Mouse (Mus musculus) limb, embryonic 12.5 days (tissue): ENCODE results near the gene Gm5447. TPM values are rescaled to one million over a fixed set of nuclear protein-coding genes. Genes with fewer than 3 reads are reported as not detected.

ENCODE experiments used
- ATAC-seq: fragments of 200-750 bp; cut with Nextera tagmentation; 2 replicates; pipeline ENCODE4 v1.8.0; 2017; ENCODE audit warnings: low read depth, moderate TSS enrichment; ENCODE audit not compliant: insufficient number of reproducible peaks, insufficient read depth, low FRiP score, low TSS enrichment
- H3K27ac ChIP-seq: fragments of 300-500 bp; sonication (generic); 2 replicates; pipeline ENCODE4 v1.5.1; 2016; ENCODE audit warnings: mild to moderate bottlenecking, moderate library complexity
- H3K27me3 ChIP-seq: fragments of 300-500 bp; sonication (generic); 2 replicates; pipeline ENCODE4 v1.6.1; 2016; ENCODE audit warnings: mild to moderate bottlenecking, moderate library complexity
- H3K36me3 ChIP-seq: fragments of 300-500 bp; sonication (generic); 2 replicates; pipeline ENCODE4 v1.6.1; 2016; ENCODE audit warnings: mild to moderate bottlenecking, moderate library complexity
- H3K4me1 ChIP-seq: fragments of 300-500 bp; sonication (generic); replicated peaks from 2 replicates; pipeline ENCODE4 v1.6.1; 2016
- H3K4me2 ChIP-seq: fragments of 300-500 bp; sonication (generic); 2 replicates; pipeline ENCODE4 v1.6.1; 2016; ENCODE audit warnings: mild to moderate bottlenecking, moderate library complexity
- H3K4me3 ChIP-seq: fragments of 300-500 bp; sonication (generic); replicated peaks from 2 replicates; pipeline ENCODE4 v1.5.1; 2016; ENCODE audit warnings: mild to moderate bottlenecking
- H3K9ac ChIP-seq: fragments of 300-500 bp; sonication (generic); replicated peaks from 2 replicates; pipeline ENCODE4 v1.6.1; 2016; ENCODE audit warnings: mild to moderate bottlenecking, moderate library complexity
- H3K9me3 ChIP-seq: fragments of 300-500 bp; sonication (generic); 2 replicates; pipeline ENCODE4 v1.6.1; 2016; ENCODE audit warnings: mild to moderate bottlenecking, moderate library complexity
- WGBS: fragments of 180-500 bp; shearing (Covaris S2); methylation state at CpG from one replicate; pipeline ENCODE4 v1.1.7; 2016; 5-methylcytosine and 5-hydroxymethylcytosine counted together
- polyA plus RNA-seq: library from polyadenylated mRNA; unstranded; fragments of >200 nt; fragmentation: Nextera tagmentation; extraction: Ambion mirVana; gene quantifications from 2 replicates; pipeline ENCODE4 v1.2.1, GENCODE M21; 2016

Gene Gm5447
- polyA plus RNA-seq: 0.12 and 0.30 TPM in 2 replicates

DNA sequence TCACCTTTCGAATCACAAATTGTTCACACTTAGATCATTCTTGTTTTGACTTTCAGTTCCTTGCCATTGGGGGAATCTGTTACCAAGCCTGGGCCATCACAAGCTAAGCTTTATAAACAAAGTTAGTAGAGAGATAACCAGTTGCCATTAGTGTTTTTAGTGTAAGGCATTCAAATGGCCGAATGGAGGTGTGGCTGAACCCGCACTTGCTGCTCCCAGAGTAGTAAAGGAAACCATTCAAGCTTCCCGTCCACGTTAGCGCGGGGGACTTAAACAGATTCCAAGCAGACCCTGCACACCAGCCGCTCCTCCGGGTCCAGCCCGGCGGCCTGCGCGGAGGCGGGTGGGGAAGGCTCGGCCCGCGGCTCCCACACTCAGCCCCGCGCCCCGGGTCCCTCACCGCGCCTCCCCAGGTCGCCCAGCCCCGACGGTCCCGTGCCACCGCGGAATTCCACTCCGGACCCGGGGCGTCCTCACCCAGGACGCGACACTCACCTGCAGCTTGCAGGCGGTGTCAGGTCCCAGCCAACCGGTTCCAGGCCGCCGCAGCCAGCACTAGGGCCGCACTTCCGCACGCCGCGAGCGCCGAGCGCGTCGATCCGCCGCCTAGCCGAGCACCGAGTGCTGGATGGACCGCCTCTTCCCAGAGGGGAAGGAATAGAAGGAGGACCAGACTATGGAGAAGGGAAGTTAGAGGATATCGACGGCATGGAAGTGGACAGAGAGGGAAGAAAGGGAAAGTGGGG, at the start of gene Gm5447, which contains the start of gene Exoc2:
TSS of gene Gm5447 (plus strand) at position 704 of the 746 bp plus-strand sequence.
TSS of gene Exoc2 (minus strand) at position 593 of the 746 bp plus-strand sequence.
- ATAC-seq: peak; percentile 92
- H3K4me2 ChIP-seq: peak within 1 kb of the TSS; percentile 64
- H3K4me1 ChIP-seq: peaks cover 7% of the 10 kb centered on the region; the same call in 1 of the 2 replicates
- H3K4me3 ChIP-seq: peak within 1 kb of the TSS; percentile 86
- H3K9ac ChIP-seq: peak within 1 kb of the TSS; percentile 90
- no peaks in the 10 kb centered on the region for H3K36me3 ChIP-seq
- no peaks in the 10 kb centered on the region for H3K9me3 ChIP-seq
- peaks cover 3% of the 10 kb centered on the region; the same call in 1 of the 2 replicates for H3K27me3 ChIP-seq
- H3K27ac ChIP-seq: peak within 1 kb of the TSS; percentile 87
- under 1% methylated on average over 54 of the region's 54 CpGs for WGBS

DNA sequence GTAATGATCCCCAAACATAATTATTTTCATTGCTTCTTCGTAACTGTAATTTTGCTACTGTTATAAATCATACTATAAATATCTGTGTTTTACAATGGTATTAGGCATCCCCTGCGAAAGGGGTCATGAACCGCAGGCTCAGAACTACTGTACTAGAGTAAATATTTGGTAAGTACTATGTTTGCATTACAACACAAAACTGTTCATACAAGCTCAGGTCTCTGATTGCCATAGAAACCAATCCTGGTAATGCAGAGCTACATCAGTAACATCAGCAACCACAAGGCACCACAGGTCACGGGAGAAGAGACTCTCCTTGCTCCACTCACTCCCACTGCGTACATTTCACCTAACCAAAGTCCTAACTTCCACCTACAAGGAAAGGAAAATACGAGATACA, 49.7 kb upstream of the Gm5447 start:
- Histone ChIP-seq H3K4me1 (no peaks in the 10 kb centered on the region), H3K4me3 (no peak overlapping the region), H3K9ac (no peak overlapping the region), H3K9me3 (no peaks in the 10 kb centered on the region), H3K36me3 (peaks cover 11% of the 10 kb centered on the region; the same call in 1 of the 2 replicates), H3K27ac (no peak overlapping the region), H3K27me3 (peaks cover 10% of the 10 kb centered on the region; the same call in 1 of the 2 replicates), H3K4me2 (no peak overlapping the region)
- 92% methylated on average over 6 of the region's 6 CpGs for WGBS
- no peak for ATAC-seq

DNA sequence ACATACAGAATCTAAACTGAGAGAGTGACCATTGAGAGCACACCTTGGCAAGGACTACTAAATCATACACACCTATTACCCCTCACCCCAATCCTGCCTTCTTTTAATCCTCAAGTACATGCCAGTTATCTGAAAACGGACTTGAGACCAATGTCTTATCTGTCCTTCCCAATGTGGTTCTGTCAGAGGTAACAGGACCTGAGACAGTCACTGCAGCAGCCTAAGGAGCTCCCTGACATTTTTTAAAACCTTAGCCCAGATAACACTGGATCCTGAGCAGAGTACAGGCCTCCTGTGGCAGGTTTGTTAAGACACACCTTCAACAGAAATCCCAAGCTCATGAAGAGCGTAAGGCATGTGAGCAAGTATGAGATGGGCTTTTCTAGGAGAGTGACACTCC, 44.9 kb upstream of the Gm5447 start:
- H3K27ac ChIP-seq: no peak overlapping the region
- no peak for ATAC-seq
- H3K27me3 ChIP-seq: peaks cover 22% of the 10 kb centered on the region; the same call in 1 of the 2 replicates
- H3K9me3 ChIP-seq: no peaks in the 10 kb centered on the region
- H3K4me3 ChIP-seq: no peak overlapping the region
- H3K4me1 ChIP-seq: peaks cover 14% of the 10 kb centered on the region; the same call in 1 of the 2 replicates
- H3K4me2 ChIP-seq: no peak overlapping the region
- H3K9ac ChIP-seq: no peak overlapping the region
- peaks cover 11% of the 10 kb centered on the region; the same call in 1 of the 2 replicates for H3K36me3 ChIP-seq
- 84% methylated on average over 2 of the region's 2 CpGs for WGBS

DNA sequence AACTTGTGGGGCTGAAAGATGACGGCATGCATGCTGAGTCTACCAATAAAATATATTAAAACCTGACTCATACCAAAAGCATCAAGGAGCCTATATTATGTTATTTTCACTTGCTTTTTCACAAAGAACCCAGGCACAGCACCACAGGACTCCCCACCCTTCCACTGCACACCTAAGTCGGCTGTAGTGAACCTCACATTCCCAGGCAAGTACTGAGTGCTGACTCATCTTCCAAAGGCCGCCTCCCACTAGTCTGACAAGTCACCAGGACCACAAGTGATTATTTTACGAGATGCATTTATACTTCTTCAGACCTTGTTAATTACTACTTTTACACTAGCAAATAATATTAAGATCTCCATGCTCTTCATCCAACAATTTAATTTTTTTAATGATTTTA, 42.4 kb upstream of the Gm5447 start:
- Histone ChIP-seq H3K4me3 (no peak overlapping the region), H3K4me2 (no peak overlapping the region), H3K27me3 (peaks cover 24% of the 10 kb centered on the region; the same call in 1 of the 2 replicates), H3K9ac (no peak overlapping the region), H3K4me1 (peaks cover 14% of the 10 kb centered on the region; the same call in 1 of the 2 replicates), H3K36me3 (peaks cover 5% of the 10 kb centered on the region; the same call in 1 of the 2 replicates), H3K9me3 (no peaks in the 10 kb centered on the region), H3K27ac (no peak overlapping the region)
- no peak for ATAC-seq
- 40% methylated on average over 4 of the region's 4 CpGs for WGBS

DNA sequence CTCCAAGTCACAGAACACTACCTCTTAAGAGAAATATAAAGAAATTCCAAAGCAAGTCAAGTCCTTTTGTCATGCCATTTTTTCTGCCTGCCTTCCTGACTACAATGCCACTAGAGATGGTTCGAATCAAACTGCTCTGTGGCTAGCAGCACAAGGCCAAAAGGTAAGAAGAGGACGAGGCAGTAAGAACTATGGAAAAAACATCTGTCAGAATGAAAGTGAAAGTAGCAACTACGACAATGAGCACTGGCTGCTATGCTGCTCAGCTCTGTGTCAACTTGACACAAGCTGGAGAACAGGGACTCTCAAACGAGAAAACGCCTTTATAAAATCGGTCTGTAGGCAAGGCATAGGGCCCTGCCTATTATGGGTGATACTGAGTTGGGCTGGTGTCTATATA, 41.0 kb upstream of the Gm5447 start:
- peaks cover 14% of the 10 kb centered on the region; the same call in 1 of the 2 replicates for H3K4me1 ChIP-seq
- no peaks in the 10 kb centered on the region for H3K9me3 ChIP-seq
- H3K4me2 ChIP-seq: no peak overlapping the region
- H3K36me3 ChIP-seq: peaks cover 11% of the 10 kb centered on the region; the same call in 1 of the 2 replicates
- 81% methylated on average over 6 of the region's 6 CpGs for WGBS
- H3K4me3 ChIP-seq: no peak overlapping the region
- peaks cover 22% of the 10 kb centered on the region; the same call in 1 of the 2 replicates for H3K27me3 ChIP-seq
- H3K27ac ChIP-seq: no peak overlapping the region
- no peak for ATAC-seq
- H3K9ac ChIP-seq: no peak overlapping the region

DNA sequence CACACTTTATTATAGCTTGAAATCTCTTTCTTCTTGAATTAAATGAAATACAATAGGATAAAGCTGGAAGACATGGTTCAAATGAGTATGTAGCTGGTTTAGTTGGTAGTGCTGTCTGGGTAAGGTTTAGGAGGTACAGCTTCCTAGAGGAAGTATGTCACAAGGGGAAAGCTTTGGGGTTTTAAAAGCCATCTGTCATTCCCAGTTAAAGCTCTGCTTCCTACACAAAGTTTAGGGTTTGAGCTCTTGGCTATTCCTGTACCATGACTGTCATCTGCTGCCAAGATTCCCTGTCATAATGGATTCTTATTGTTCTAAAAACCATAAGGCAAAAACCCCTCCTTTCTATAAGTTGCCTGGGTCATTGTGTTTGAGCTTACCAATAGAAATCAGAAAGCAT, 28.2 kb upstream of the Gm5447 start:
- Histone ChIP-seq H3K27ac (no peak overlapping the region), H3K27me3 (no peaks in the 10 kb centered on the region), H3K9ac (no peak overlapping the region), H3K4me3 (no peak overlapping the region), H3K4me1 (no peaks in the 10 kb centered on the region), H3K4me2 (no peak overlapping the region), H3K9me3 (no peaks in the 10 kb centered on the region), H3K36me3 (no peaks in the 10 kb centered on the region)
- ATAC-seq: no peak

DNA sequence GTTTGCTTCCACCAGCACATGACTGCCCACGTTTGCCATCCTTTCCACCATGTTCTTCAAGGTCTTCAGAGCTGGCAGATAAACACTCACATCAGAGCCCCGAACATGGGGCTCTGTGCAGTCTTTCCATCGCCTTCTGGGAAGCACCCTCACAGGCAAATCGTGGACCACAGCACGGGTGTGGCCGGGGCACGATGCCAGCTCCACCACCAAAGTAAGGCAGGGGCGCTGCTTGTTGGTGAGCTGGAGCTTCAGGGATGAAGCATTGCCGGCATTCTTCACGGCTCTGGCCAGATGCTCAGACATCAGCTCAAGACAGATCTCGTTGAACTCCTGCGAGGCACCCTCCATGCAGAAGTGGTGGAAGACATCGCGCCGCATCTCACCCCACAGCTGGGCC, 26.9 kb upstream of the Gm5447 start:
- no peak for ATAC-seq
- Histone ChIP-seq H3K9ac (no peak overlapping the region), H3K4me1 (no peaks in the 10 kb centered on the region), H3K27ac (no peak overlapping the region), H3K27me3 (no peaks in the 10 kb centered on the region), H3K9me3 (no peaks in the 10 kb centered on the region), H3K4me3 (no peak overlapping the region), H3K4me2 (no peak overlapping the region), H3K36me3 (no peaks in the 10 kb centered on the region)
- 94% methylated on average over 15 of the region's 15 CpGs for WGBS

DNA sequence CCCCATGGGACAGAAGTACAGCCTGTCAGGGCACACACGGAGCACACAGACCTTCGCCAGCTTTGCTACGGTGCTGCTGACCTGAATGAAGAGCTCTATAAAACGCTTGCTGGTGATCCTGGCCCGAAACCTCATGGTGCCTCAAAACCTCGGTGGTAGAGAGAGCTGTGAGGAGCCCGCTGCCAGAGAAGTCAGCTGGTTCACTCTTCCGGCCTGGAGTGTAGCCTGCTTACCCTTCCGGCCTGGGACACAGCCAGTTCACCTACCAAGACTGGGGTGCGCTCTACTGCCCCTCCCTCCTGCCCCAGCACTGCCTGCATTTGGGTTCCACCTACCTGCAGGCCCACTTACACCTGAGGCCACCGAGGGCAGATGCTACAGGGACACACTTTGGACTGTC, 26.5 kb upstream of the Gm5447 start, which contains the start of gene Hus1b:
TSS of gene Hus1b (minus strand) at position 220 of the 400 bp plus-strand sequence.
- ATAC-seq: no peak
- Histone ChIP-seq H3K9ac (no peak within 1 kb of the TSS), H3K9me3 (no peaks in the 10 kb centered on the region), H3K27ac (no peak within 1 kb of the TSS), H3K4me1 (no peaks in the 10 kb centered on the region), H3K4me2 (no peak within 1 kb of the TSS), H3K4me3 (no peak within 1 kb of the TSS), H3K36me3 (no peaks in the 10 kb centered on the region), H3K27me3 (no peaks in the 10 kb centered on the region)
- WGBS: 89% methylated on average over 11 of the region's 11 CpGs

DNA sequence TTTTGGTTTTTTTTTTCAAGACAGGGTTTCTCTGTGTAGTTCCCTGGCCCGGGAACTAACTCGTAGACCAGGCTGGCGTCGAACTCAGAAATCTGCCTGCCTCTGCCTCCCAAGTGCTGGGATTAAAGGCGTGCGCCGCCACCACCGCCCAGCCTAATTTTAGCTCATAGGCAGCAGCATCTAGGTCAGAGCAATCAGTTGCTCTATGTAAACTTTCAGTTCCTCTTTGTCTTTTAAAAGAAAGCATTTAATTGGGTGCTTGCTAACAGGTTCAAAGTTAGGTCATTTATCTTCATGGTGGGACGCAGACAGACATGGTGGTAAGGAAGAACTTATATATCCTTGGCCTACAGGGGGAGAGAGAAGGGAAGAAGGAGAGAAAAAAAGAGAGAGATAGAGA, 24.8 kb upstream of the Gm5447 start:
- H3K4me3 ChIP-seq: no peak overlapping the region
- H3K9me3 ChIP-seq: no peaks in the 10 kb centered on the region
- no peak overlapping the region for H3K4me2 ChIP-seq
- no peak overlapping the region for H3K27ac ChIP-seq
- ATAC-seq: no peak
- no peaks in the 10 kb centered on the region for H3K27me3 ChIP-seq
- no peak overlapping the region for H3K9ac ChIP-seq
- no peaks in the 10 kb centered on the region for H3K36me3 ChIP-seq
- no peaks in the 10 kb centered on the region for H3K4me1 ChIP-seq
- WGBS: 98% methylated on average over 9 of the region's 9 CpGs

DNA sequence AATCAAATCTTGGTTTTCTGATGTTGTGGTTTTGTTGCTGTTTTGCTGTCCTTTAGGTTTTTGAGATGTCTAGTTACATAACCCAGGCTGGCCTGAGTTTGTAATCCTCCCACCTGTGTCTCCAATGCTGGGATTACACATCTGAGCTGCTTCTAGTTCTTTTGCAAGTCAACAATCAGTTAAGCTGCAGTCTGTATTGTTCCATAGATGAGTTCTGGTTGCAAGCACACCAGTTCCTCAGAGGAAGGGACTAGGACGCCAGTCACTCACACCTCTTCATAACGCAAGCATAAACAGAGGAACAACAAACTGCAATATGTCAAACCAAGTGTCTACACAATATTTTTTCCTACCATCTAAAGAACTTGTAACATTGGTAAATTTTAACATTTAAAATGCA, 22.0 kb upstream of the Gm5447 start:
- Histone ChIP-seq H3K27ac (no peak overlapping the region), H3K4me2 (no peak overlapping the region), H3K4me3 (no peak overlapping the region), H3K27me3 (no peaks in the 10 kb centered on the region), H3K9me3 (peaks cover 4% of the 10 kb centered on the region; the same call in 1 of the 2 replicates), H3K36me3 (no peaks in the 10 kb centered on the region), H3K4me1 (no peaks in the 10 kb centered on the region), H3K9ac (no peak overlapping the region)
- ATAC-seq: no peak
- 92% methylated on average over 2 of the region's 2 CpGs for WGBS

DNA sequence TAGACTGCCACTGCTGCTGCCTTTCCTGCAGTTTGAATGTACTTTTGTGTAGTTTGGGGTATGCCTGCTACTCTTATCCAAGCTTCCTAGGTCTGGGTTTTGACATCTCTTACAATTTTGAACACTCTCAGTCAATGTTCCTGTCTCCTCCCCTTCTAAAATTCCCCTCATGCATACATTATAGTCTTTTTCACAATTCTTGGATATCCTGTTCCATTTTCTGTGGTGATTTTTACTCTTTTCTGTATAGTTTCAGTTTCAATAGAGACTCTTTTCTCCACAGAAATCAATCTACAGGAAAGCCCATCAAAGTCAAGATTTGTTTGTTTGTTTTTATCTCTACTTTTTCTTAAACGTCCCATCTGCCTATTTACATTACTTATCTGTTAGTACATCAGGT, 20.4 kb upstream of the Gm5447 start:
- Histone ChIP-seq H3K4me3 (no peak overlapping the region), H3K27ac (no peak overlapping the region), H3K9ac (no peak overlapping the region), H3K4me1 (no peaks in the 10 kb centered on the region), H3K36me3 (no peaks in the 10 kb centered on the region), H3K9me3 (peaks cover 4% of the 10 kb centered on the region; the same call in 1 of the 2 replicates), H3K4me2 (no peak overlapping the region), H3K27me3 (no peaks in the 10 kb centered on the region)
- ATAC-seq: no peak
- 71% methylated on average over 1 of the region's 1 CpGs for WGBS
